Mouse (Mus musculus): ENCODE results near the gene Lamc1. TPM values are rescaled to one million over a fixed set of nuclear protein-coding genes. Genes with fewer than 3 reads are reported as not detected.
A peak's percentile ranks its signal among the peaks of the same experiment; 100 is the strongest.
"Not testable (repeated sequence)": the region's sequence is repeated elsewhere in the genome, so short reads cannot be mapped to it uniquely, and the experiment has no call there.

Lamc1 gene
- polyA plus RNA-seq, 1 experiment from 2014 or later: 23.8 TPM

DNA sequence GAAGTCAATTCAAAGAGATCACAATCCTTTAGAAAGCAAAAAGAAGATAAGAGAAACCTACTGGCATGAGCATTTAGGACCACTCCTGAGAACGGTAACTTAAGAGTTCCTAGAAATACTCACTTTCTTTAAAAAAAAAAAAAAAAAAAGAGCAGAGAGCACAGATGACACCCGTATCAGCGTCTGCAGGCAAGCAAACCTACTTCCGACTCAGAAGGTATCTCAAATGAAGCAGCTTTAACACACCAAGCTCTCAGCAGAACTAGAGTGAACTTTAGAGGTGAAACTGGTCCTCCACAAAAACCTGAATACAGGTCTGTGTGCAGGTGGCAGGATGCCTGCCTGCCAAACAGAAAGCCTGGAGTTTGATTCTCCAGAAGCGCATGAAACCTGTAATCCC lies 19.6 kb downstream of the Lamc1 start:
- H3K27me3 ChIP-seq (ENCODE audit: control insufficient read depth, insufficient read depth, low read length): no peaks in the 10 kb centered on the region
- ATAC-seq (ENCODE audit: low FRiP score, low TSS enrichment) (no peak), DNase-seq (no peak)
- H3K27ac ChIP-seq (replicated peaks; ENCODE audit: low read depth, low read length): no peak overlapping the region
- 96% methylated on average over 5 of the region's 5 CpGs for WGBS
- no peak overlapping the region for H3K4me3 ChIP-seq (replicated peaks; ENCODE audit: low read depth, low read length)
- H3K4me2 ChIP-seq (ENCODE audit: low read length): no peak overlapping the region
- H3K36me3 ChIP-seq (ENCODE audit: control insufficient read depth, insufficient read depth, low read length): no peaks in the 10 kb centered on the region
- no peak overlapping the region for H3K9ac ChIP-seq (replicated peaks; ENCODE audit: low read length)
- no peaks in the 10 kb centered on the region for H3K9me3 ChIP-seq (ENCODE audit: control insufficient read depth, low read length)
- H3K4me1 ChIP-seq (ENCODE audit: control insufficient read depth, insufficient read depth, low read length): peaks cover 12% of the 10 kb centered on the region; the same call in 1 of the 2 replicates

DNA sequence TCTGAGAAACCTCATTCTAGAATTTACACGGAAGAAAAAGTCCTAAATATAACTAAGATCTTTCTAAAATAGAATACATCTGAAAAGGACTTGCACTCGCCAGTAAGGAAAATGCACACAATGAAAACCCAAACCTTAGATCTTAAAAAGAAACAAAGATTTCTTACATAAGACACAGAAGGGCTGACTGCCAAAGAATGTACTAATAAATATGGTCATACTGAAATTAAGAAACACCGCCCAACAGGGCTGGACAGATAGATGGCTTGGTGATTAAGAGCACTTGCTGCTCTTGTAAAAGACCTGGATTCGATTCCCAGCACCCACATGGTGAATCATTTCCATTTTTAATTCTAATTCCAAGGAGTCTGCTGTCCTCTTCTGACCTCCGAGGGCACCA lies 22.4 kb downstream of the Lamc1 start:
- no peak overlapping the region for H3K9ac ChIP-seq (replicated peaks; ENCODE audit: low read length)
- H3K4me2 ChIP-seq (ENCODE audit: low read length): no peak overlapping the region
- H3K4me3 ChIP-seq (replicated peaks; ENCODE audit: low read depth, low read length): no peak overlapping the region
- ATAC-seq (ENCODE audit: low FRiP score, low TSS enrichment): no peak
- H3K4me1 ChIP-seq (ENCODE audit: control insufficient read depth, insufficient read depth, low read length): peaks cover 14% of the 10 kb centered on the region; the same call in 1 of the 2 replicates
- H3K36me3 ChIP-seq (ENCODE audit: control insufficient read depth, insufficient read depth, low read length): no peaks in the 10 kb centered on the region
- no peaks in the 10 kb centered on the region for H3K9me3 ChIP-seq (ENCODE audit: control insufficient read depth, low read length)
- no peak for DNase-seq
- WGBS: 91% methylated on average over 5 of the region's 5 CpGs
- no peak overlapping the region for H3K27ac ChIP-seq (replicated peaks; ENCODE audit: low read depth, low read length)
- no peaks in the 10 kb centered on the region for H3K27me3 ChIP-seq (ENCODE audit: control insufficient read depth, insufficient read depth, low read length)

- Histone ChIP-seq H3K36me3 (ENCODE audit: control insufficient read depth, insufficient read depth, low read length) (no peaks in the 10 kb centered on the region), H3K27me3 (ENCODE audit: control insufficient read depth, insufficient read depth, low read length) (no peaks in the 10 kb centered on the region), H3K9me3 (ENCODE audit: control insufficient read depth, low read length) (no peaks in the 10 kb centered on the region), H3K9ac (replicated peaks; ENCODE audit: low read length) (no peak overlapping the region), H3K4me1 (ENCODE audit: control insufficient read depth, insufficient read depth, low read length) (peaks cover 14% of the 10 kb centered on the region; the same call in 1 of the 2 replicates), H3K27ac (replicated peaks; ENCODE audit: low read depth, low read length) (no peak overlapping the region), H3K4me3 (replicated peaks; ENCODE audit: low read depth, low read length) (no peak overlapping the region), H3K4me2 (ENCODE audit: low read length) (no peak overlapping the region)
- ATAC-seq (ENCODE audit: low FRiP score, low TSS enrichment) (no peak), DNase-seq (no peak)
- 81% methylated on average over 4 of the region's 4 CpGs for WGBS
Observed at GRCm38 (mm10) chr1:153309310-153309709, 23.3 kb downstream of the Lamc1 start.

DNA sequence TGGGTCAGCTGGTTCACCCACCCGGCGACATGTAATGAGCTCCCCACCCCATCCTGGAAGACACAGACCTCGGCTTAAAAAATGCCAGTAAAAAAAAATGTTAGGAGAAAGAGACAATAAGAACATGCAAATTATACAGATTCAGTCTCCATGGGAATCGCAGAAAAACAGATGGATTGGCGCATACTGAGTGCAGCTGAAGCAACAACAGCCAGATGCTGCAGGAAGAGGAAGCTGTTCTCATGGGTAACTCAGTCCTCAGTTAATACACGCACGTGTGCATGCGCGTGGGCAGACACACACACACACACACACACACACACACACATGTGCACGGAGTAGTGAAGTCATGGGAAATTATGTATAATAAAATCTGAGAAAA lies 23.7 kb downstream of the Lamc1 start:
- Histone ChIP-seq H3K27me3 (ENCODE audit: control insufficient read depth, insufficient read depth, low read length) (no peaks in the 10 kb centered on the region), H3K9me3 (ENCODE audit: control insufficient read depth, low read length) (no peaks in the 10 kb centered on the region), H3K27ac (replicated peaks; ENCODE audit: low read depth, low read length) (peak overlapping the region; percentile 57; the same call in 1 of the 2 replicates), H3K4me2 (ENCODE audit: low read length) (no peak overlapping the region), H3K36me3 (ENCODE audit: control insufficient read depth, insufficient read depth, low read length) (no peaks in the 10 kb centered on the region), H3K4me3 (replicated peaks; ENCODE audit: low read depth, low read length) (no peak overlapping the region), H3K4me1 (ENCODE audit: control insufficient read depth, insufficient read depth, low read length) (peaks cover 14% of the 10 kb centered on the region; the same call in 1 of the 2 replicates), H3K9ac (replicated peaks; ENCODE audit: low read length) (no peak overlapping the region)
- no peak for ATAC-seq (ENCODE audit: low FRiP score, low TSS enrichment)
- WGBS: 49% methylated on average over 10 of the region's 10 CpGs
- DNase-seq: peak; percentile 44

DNA sequence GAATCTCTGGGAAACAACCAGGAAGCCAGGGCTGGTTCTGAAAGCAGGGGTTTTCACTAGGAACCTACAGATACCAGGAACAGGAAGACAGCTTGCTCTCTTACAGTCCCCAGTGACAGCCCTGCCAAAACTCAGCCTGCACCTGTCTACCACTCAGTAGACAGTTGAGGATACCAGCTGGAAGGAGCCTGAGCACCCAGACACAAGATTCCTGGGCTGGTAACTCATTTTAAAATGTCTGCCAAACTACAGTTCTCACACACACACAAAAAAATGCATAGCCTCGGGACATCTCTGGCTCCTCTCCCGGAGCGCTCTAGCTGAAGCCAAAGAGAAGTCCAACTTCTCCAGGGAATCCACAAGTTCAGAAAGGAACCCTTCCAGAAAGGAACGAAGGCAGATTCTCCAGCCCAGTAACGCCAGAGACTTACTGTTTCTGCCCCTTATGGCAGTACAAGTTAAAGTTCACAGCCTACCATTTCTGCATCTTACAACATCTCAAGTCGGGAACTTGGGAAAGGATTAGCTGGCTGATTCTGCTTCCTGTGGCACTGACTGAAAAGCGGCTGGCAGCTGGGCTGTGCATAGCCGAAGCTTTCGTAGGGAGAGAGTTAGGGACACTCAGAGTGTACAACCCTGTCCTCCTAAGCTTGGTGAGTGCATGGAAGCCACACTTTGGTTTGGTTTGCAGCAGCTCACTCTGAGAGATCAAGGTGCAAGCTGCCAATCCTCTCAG lies 24.2 kb downstream of the Lamc1 start:
- H3K27me3 ChIP-seq (ENCODE audit: control insufficient read depth, insufficient read depth, low read length): no peaks in the 10 kb centered on the region
- peak overlapping the region; percentile 57; the same call in 1 of the 2 replicates for H3K27ac ChIP-seq (replicated peaks; ENCODE audit: low read depth, low read length)
- ATAC-seq (ENCODE audit: low FRiP score, low TSS enrichment) (no peak), DNase-seq (no peak)
- H3K4me2 ChIP-seq (ENCODE audit: low read length): no peak overlapping the region
- no peak overlapping the region for H3K9ac ChIP-seq (replicated peaks; ENCODE audit: low read length)
- 65% methylated on average over 9 of the region's 9 CpGs for WGBS
- H3K9me3 ChIP-seq (ENCODE audit: control insufficient read depth, low read length): no peaks in the 10 kb centered on the region
- no peak overlapping the region for H3K4me3 ChIP-seq (replicated peaks; ENCODE audit: low read depth, low read length)
- peaks cover 14% of the 10 kb centered on the region; the same call in 1 of the 2 replicates for H3K4me1 ChIP-seq (ENCODE audit: control insufficient read depth, insufficient read depth, low read length)
- no peaks in the 10 kb centered on the region for H3K36me3 ChIP-seq (ENCODE audit: control insufficient read depth, insufficient read depth, low read length)

DNA sequence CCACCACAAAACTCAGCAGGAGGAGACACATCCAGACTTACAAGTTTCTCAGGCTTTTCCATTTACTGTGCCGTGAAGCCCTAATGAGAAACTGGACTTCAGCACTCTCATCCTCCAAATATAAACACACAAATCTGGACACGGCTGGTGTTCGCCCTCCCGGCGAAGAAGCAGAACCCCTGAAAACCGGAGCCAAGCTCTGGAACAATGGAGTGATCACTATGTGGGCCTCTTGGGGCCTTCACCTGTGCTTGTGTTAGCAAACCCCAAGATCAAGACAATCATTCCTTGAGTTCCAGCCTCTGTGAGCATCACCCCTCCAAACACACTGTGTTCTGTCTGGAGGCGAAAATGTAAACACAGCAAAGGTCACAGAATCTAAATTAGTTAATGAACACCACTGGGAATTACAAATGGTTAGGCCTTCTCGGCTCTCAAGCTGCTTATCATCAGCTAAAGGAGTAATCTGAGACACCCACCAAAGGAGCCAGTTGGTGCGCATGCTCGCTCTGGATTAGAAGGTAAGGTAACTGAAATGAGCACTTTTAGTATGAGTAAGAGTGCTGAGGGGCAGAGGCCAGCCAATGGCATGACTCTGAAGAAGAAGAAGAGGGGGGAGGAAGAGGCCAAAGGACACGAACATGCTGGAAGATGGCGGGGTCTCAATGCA lies 24.9 kb downstream of the Lamc1 start:
- H3K36me3 ChIP-seq (ENCODE audit: control insufficient read depth, insufficient read depth, low read length): no peaks in the 10 kb centered on the region
- no peak overlapping the region for H3K9ac ChIP-seq (replicated peaks; ENCODE audit: low read length)
- H3K4me1 ChIP-seq (ENCODE audit: control insufficient read depth, insufficient read depth, low read length): peaks cover 14% of the 10 kb centered on the region; the same call in 1 of the 2 replicates
- no peak for DNase-seq
- peak overlapping the region; percentile 33; the same call in 1 of the 2 replicates for H3K27ac ChIP-seq (replicated peaks; ENCODE audit: low read depth, low read length)
- no peak overlapping the region for H3K4me2 ChIP-seq (ENCODE audit: low read length)
- no peaks in the 10 kb centered on the region for H3K9me3 ChIP-seq (ENCODE audit: control insufficient read depth, low read length)
- H3K4me3 ChIP-seq (replicated peaks; ENCODE audit: low read depth, low read length): no peak overlapping the region
- no peaks in the 10 kb centered on the region for H3K27me3 ChIP-seq (ENCODE audit: control insufficient read depth, insufficient read depth, low read length)
- no peak for ATAC-seq (ENCODE audit: low FRiP score, low TSS enrichment)
- 82% methylated on average over 12 of the region's 12 CpGs for whole genome bisulfite sequencing

DNA sequence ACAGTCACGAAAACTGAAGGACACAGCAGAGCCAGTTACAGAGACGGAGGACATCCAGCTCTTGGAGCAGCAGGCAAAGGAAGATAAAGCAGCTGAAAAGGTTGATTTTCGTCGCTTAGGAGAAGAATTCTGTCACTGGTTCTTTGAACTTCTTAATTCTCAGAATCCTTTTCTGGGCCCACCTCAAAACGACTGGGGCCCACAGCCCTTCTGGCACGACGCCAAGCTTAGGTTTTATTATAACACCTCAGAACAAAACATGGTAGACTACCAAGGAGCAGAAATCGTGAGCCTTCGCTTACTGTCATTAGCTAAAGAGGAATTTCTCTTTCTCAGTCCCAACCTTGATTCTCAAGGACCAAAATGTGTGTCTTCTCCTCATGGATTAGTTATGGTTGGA lies 26.9 kb downstream of the Lamc1 start:
- H3K27me3 ChIP-seq (ENCODE audit: control insufficient read depth, insufficient read depth, low read length); ATAC-seq (ENCODE audit: low FRiP score, low TSS enrichment); H3K27ac ChIP-seq (replicated peaks; ENCODE audit: low read depth, low read length); H3K36me3 ChIP-seq (ENCODE audit: control insufficient read depth, insufficient read depth, low read length); H3K9ac ChIP-seq (replicated peaks; ENCODE audit: low read length); H3K9me3 ChIP-seq (ENCODE audit: control insufficient read depth, low read length); H3K4me2 ChIP-seq (ENCODE audit: low read length); H3K4me3 ChIP-seq (replicated peaks; ENCODE audit: low read depth, low read length); DNase-seq: not testable (repeated sequence)
- peaks cover 14% of the 10 kb centered on the region; the same call in 1 of the 2 replicates for H3K4me1 ChIP-seq (ENCODE audit: control insufficient read depth, insufficient read depth, low read length)
- 82% methylated on average over 9 of the region's 9 CpGs for WGBS

- 95% methylated on average over 22 of the region's 22 CpGs for WGBS
- H3K4me3 ChIP-seq (replicated peaks; ENCODE audit: low read depth, low read length); H3K9me3 ChIP-seq (ENCODE audit: control insufficient read depth, low read length); H3K4me2 ChIP-seq (ENCODE audit: low read length); H3K36me3 ChIP-seq (ENCODE audit: control insufficient read depth, insufficient read depth, low read length); H3K9ac ChIP-seq (replicated peaks; ENCODE audit: low read length); DNase-seq; H3K27ac ChIP-seq (replicated peaks; ENCODE audit: low read depth, low read length); H3K27me3 ChIP-seq (ENCODE audit: control insufficient read depth, insufficient read depth, low read length); ATAC-seq (ENCODE audit: low FRiP score, low TSS enrichment): not testable (repeated sequence)
- H3K4me1 ChIP-seq (ENCODE audit: control insufficient read depth, insufficient read depth, low read length): peaks cover 14% of the 10 kb centered on the region; the same call in 1 of the 2 replicates
Observed at GRCm38 (mm10) chr1:153305249-153305648, 27.3 kb downstream of the Lamc1 start.

All from midbrain, embryonic 14.5 days (tissue).